Mouse (Mus musculus): Measurements from ENCODE around the gene Msh5. TPM values are rescaled to one million over a fixed set of nuclear protein-coding genes. Genes with fewer than 3 reads are reported as not detected.

Gene Msh5
- total RNA-seq, 1 experiment from 2014 or later = 4.2 TPM

DNA sequence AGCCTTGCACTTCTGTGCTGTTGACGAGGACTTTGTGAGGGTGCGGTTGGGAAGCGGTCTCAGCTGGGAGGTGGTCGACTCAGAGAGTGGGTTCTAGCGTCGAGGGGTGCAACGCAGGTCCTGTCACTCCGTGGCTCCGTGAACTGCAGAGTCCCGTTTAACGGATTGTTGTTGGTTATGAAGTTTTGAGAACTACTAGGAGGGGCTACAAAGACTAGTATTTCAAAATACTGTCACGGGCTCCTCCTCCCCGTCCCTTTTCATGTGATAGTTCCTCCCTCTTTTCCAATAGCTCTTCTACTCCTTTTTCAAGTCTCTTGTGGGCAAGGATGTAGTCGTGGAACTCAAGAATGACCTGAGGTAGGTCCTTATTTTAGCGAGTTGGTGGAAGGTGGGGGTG, 64.2 kb downstream of the Msh5 start:
- ATAC-seq (replicated peaks; ENCODE audit: low read depth, poor library complexity, severe bottlenecking) = peak; percentile 31

DNA sequence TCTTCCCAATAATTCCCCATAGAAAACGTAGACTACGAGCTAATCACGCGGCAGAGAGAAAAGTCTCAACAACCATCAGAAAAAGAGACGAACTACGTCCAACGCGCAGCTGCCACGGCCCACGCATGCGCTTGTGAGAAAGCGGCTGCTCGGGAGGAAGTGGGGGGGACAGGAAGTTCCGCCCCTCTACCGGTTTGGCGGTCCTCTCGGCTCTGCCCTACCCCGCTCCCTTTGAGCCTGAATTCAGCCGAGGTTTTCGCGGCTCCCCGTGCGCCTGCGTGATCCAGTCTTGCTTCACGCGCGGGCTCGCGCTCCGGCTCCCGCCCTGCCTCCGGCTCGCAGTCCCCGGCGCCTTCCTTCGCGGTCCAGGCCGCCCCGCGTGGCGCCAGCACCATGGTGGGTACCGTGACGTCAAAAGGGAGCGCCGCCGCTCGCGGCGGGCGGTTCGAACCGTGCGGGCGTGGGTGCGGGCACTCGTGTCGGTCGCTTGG, 64.8 kb downstream of the Msh5 start, which contains the start of gene Lsm2:
Gene Lsm2 (plus strand): TSS at position 173 of the 491 bp plus-strand sequence.
- ATAC-seq (replicated peaks; ENCODE audit: low read depth, poor library complexity, severe bottlenecking) = peak; percentile 81

DNA sequence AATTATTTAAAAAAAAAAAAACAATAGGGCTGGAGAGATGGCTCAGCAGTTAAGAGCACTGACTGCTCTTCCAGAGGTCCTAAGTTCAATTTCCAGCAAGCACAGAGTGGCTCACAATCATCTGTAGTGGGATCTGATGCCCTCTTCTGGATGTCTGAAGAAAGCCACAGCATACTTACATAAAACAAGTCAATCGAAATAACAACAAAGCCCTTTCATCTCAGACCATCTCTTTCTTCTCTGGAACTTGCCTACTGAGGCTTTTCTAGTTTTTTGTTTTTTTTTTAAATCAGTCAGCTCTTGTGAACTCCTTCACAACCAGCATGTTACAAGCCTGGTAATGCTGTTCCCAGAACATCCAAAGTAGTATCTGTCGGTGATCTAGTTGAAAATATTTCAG, 65.9 kb downstream of the Msh5 start:
- ATAC-seq (replicated peaks; ENCODE audit: low read depth, poor library complexity, severe bottlenecking) = no peak

DNA sequence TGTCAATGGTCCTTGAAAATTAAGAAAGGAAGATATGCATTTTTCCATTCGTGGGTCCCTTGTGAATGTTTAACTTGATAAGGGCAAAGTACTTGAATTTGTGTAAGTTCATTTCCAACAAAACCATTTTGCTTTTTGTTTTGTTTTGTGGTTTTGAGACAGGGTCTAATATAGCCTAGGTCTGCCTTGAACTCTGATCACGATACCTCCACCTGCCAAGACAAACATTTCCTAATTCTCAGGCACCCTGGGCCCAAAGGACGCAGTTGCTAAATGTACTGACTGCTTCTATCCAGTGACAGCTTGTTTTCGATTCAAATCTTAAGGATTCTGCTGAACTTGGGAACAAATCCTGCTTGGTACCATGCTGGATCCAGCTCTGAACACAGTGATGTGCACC, 66.9 kb downstream of the Msh5 start:
- no peak for ATAC-seq (replicated peaks; ENCODE audit: low read depth, poor library complexity, severe bottlenecking)

Other genes starting within 250 kb of the Msh5 start
- gene Cyp21a1, start 242.2 kb downstream of the Msh5 start, total RNA-seq (2017) = not detected in 2 replicates
- 10.0 and 32.9 TPM in 2 replicates for gene Stk19, start 209.8 kb downstream of the Msh5 start, total RNA-seq (2017)
- 21.2 and 27.9 TPM in 2 replicates for gene Dxo, start 209.7 kb downstream of the Msh5 start, total RNA-seq (2017)
- 28.9 and 33.8 TPM in 2 replicates for gene Skiv2l, start 196.5 kb downstream of the Msh5 start, total RNA-seq (2017)
- 39.6 and 41.9 TPM in 2 replicates for gene Nelfe, start 196.4 kb downstream of the Msh5 start, total RNA-seq (2017)
- gene Cfb, start 184.2 kb downstream of the Msh5 start, total RNA-seq (2017) = not detected in 2 replicates
- gene Zbtb12, start 167.3 kb downstream of the Msh5 start, total RNA-seq (2017) = 11.1 and 16.2 TPM in 2 replicates
- not detected in 2 replicates for gene Gm20547, start 164.7 kb downstream of the Msh5 start, total RNA-seq (2017)
- gene C2, start 148.5 kb downstream of the Msh5 start, total RNA-seq (2017) = 2.8 and 10.0 TPM in 2 replicates
- 96.6 and 107 TPM in 2 replicates for gene Ehmt2, start 148.3 kb downstream of the Msh5 start, total RNA-seq (2017)
- gene Slc44a4, start 132.3 kb downstream of the Msh5 start, total RNA-seq (2017) = not detected in 2 replicates
- gene Neu1, start 115.5 kb downstream of the Msh5 start, total RNA-seq (2017) = 3.4 and 5.0 TPM in 2 replicates
- 79.3 and 84.3 TPM in 2 replicates for gene Hspa1b, start 87.5 kb downstream of the Msh5 start, total RNA-seq (2017)
- not detected in 2 replicates for gene Gm20481, start 76.8 kb downstream of the Msh5 start, total RNA-seq (2017)
- 33.5 and 47.4 TPM in 2 replicates for gene Hspa1a, start 74.6 kb downstream of the Msh5 start, total RNA-seq (2017)
- 0.63 TPM in 1 of 2 replicates, not detected in the other for gene Hspa1l, start 74.0 kb downstream of the Msh5 start, total RNA-seq (2017)
- gene Lsm2, start 64.9 kb downstream of the Msh5 start, total RNA-seq (2017) = 26.9 and 34.1 TPM in 2 replicates
- 174 and 210 TPM in 2 replicates for gene Vars, start 45.8 kb downstream of the Msh5 start, total RNA-seq (2017)
- gene Vwa7, start 30.2 kb downstream of the Msh5 start, total RNA-seq (2017) = 0.32 TPM in 1 of 2 replicates, not detected in the other
- gene Sapcd1, start 18.7 kb downstream of the Msh5 start, total RNA-seq (2017) = 1.2 and 4.4 TPM in 2 replicates
- 214 and 220 TPM in 2 replicates for gene Clic1, start 3.2 kb upstream of the Msh5 start, total RNA-seq (2017)
- gene Ddah2, start 12.3 kb upstream of the Msh5 start, total RNA-seq (2017) = 21.3 and 26.7 TPM in 2 replicates
- not detected in 2 replicates for gene Ly6g6c, start 18.6 kb upstream of the Msh5 start, total RNA-seq (2017)
- not detected in 2 replicates for gene Mpig6b, start 19.4 kb upstream of the Msh5 start, total RNA-seq (2017)
- gene Ly6g6e, start 30.2 kb upstream of the Msh5 start, total RNA-seq (2017) = not detected in 2 replicates
- not detected in 2 replicates for gene Ly6g6d, start 31.3 kb upstream of the Msh5 start, total RNA-seq (2017)
- not detected in 2 replicates for gene Ly6g6f, start 38.9 kb upstream of the Msh5 start, total RNA-seq (2017)
- 33.1 and 38.8 TPM in 2 replicates for gene Abhd16a, start 42.5 kb upstream of the Msh5 start, total RNA-seq (2017)
- not detected in 2 replicates for gene Ly6g5c, start 61.5 kb upstream of the Msh5 start, total RNA-seq (2017)
- gene Ly6g5b, start 68.7 kb upstream of the Msh5 start, total RNA-seq (2017) = not detected in 2 replicates
- gene Gpank1, start 74.7 kb upstream of the Msh5 start, total RNA-seq (2017) = 39.5 and 50.1 TPM in 2 replicates
- 286 and 306 TPM in 2 replicates for gene Csnk2b, start 75.3 kb upstream of the Msh5 start, total RNA-seq (2017)
- 6.3 and 8.2 TPM in 2 replicates for gene D17H6S53E, start 79.6 kb upstream of the Msh5 start, total RNA-seq (2017)
- gene Apom, start 85.3 kb upstream of the Msh5 start, total RNA-seq (2017) = not detected in 2 replicates
- gene Bag6, start 88.4 kb upstream of the Msh5 start, total RNA-seq (2017) = 58.8 and 103 TPM in 2 replicates
- gene Prrc2a, start 118.2 kb upstream of the Msh5 start, total RNA-seq (2017) = 74.7 and 110 TPM in 2 replicates
- gene Aif1, start 129.3 kb upstream of the Msh5 start, total RNA-seq (2017) = 4.7 and 5.4 TPM in 2 replicates
- 44.3 and 51.6 TPM in 2 replicates for gene Lst1, start 141.7 kb upstream of the Msh5 start, total RNA-seq (2017)
- 1.1 and 1.8 TPM in 2 replicates for gene Ltb, start 147.7 kb upstream of the Msh5 start, total RNA-seq (2017)
- 9.4 and 11.3 TPM in 2 replicates for gene Tnf, start 155.3 kb upstream of the Msh5 start, total RNA-seq (2017)
- not detected in 2 replicates for gene Lta, start 158.6 kb upstream of the Msh5 start, total RNA-seq (2017)
- gene Gm16181, start 174.1 kb upstream of the Msh5 start, total RNA-seq (2017) = not detected in 2 replicates
- 1.6 and 1.8 TPM in 2 replicates for gene Atp6v1g2, start 186.9 kb upstream of the Msh5 start, total RNA-seq (2017)
- 5.2 and 7.0 TPM in 2 replicates for gene Nfkbil1, start 189.0 kb upstream of the Msh5 start, total RNA-seq (2017)
- gene Ddx39b, start 195.0 kb upstream of the Msh5 start, total RNA-seq (2017) = 199 and 218 TPM in 2 replicates
- 427 and 466 TPM in 2 replicates for gene H2-D1, start 216.0 kb upstream of the Msh5 start, total RNA-seq (2017)